Mouse (Mus musculus): ENCODE measurements around the gene Gpa33. TPM values are rescaled to one million over a fixed set of nuclear protein-coding genes. Genes with fewer than 3 reads are reported as not detected.

Gpa33 gene
- polyA plus RNA-seq, 1 experiment from 2014 or later = 13.4 TPM

GRCm38 (mm10) chr1:166214181-166214580, 84.1 kb downstream of the Gpa33 start:
- H3K27me3 ChIP-seq (replicated peaks) = no peaks in the 10 kb centered on the region
- no peaks in the 10 kb centered on the region for H3K9me3 ChIP-seq
- no peak overlapping the region for H3K27ac ChIP-seq
- no peaks in the 10 kb centered on the region for H3K36me3 ChIP-seq
- no peak for ATAC-seq (ENCODE audit: insufficient read depth, low FRiP score, low read depth)
- no peak overlapping the region for H3K4me3 ChIP-seq (replicated peaks)
- WGBS = 82% methylated on average over 4 of the region's 4 CpGs
- no peak overlapping the region for H3K9ac ChIP-seq
- no peaks in the 10 kb centered on the region for H3K4me1 ChIP-seq
- no peak overlapping the region for H3K4me2 ChIP-seq

Other genes starting within 250 kb of the Gpa33 start
- gene Pou2f1, start 127.6 kb upstream of the Gpa33 start, polyA plus RNA-seq (2015; fragmentation: Nextera tagmentation; extraction: Ambion mirVana) = 9.9 and 12.0 TPM in 2 replicates
- 2.9 and 3.2 TPM in 2 replicates for gene Dusp27, start 2.3 kb upstream of the Gpa33 start, polyA plus RNA-seq (2015; fragmentation: Nextera tagmentation; extraction: Ambion mirVana)
- not detected in 2 replicates for gene Mael, start 108.5 kb downstream of the Gpa33 start, polyA plus RNA-seq (2015; fragmentation: Nextera tagmentation; extraction: Ambion mirVana)
- 1.3 and 1.5 TPM in 2 replicates for gene Ildr2, start 123.9 kb downstream of the Gpa33 start, polyA plus RNA-seq (2015; fragmentation: Nextera tagmentation; extraction: Ambion mirVana)
- 42.6 and 44.8 TPM in 2 replicates for gene Tada1, start 248.9 kb downstream of the Gpa33 start, polyA plus RNA-seq (2015; fragmentation: Nextera tagmentation; extraction: Ambion mirVana)